Mouse (Mus musculus) forebrain, embryonic 12.5 days (tissue): ENCODE results near the gene Muc1. TPM values are rescaled to one million over a fixed set of nuclear protein-coding genes. Genes with fewer than 3 reads are reported as not detected.
A peak's percentile ranks its signal among the peaks of the same experiment; 100 is the strongest.

Experiments used
- ATAC-seq: fragments of 200-750 bp; cut with Nextera tagmentation; 2 replicates; pipeline ENCODE4 v1.8.0; 2017; ENCODE audit warnings: moderate TSS enrichment; ENCODE audit not compliant: low FRiP score
- H3K27ac ChIP-seq: fragments of 300-500 bp; sonication (generic); 2 replicates; pipeline ENCODE4 v1.5.1; 2016; ENCODE audit warnings: mild to moderate bottlenecking
- H3K27me3 ChIP-seq: fragments of 300-500 bp; sonication (generic); 2 replicates; pipeline ENCODE4 v1.6.1; 2016; ENCODE audit warnings: mild to moderate bottlenecking
- H3K36me3 ChIP-seq: fragments of 300-500 bp; sonication (generic); replicated peaks from 2 replicates; pipeline ENCODE4 v1.6.1; 2016; ENCODE audit warnings: mild to moderate bottlenecking
- H3K4me1 ChIP-seq: fragments of 300-500 bp; sonication (generic); 2 replicates; pipeline ENCODE4 v1.6.1; 2016
- H3K4me2 ChIP-seq: fragments of 300-500 bp; sonication (generic); 2 replicates; pipeline ENCODE4 v1.6.1; 2016; ENCODE audit warnings: mild to moderate bottlenecking, moderate library complexity
- H3K4me3 ChIP-seq: fragments of 300-500 bp; sonication (generic); replicated peaks from 2 replicates; pipeline ENCODE4 v1.5.1; 2016; ENCODE audit warnings: mild to moderate bottlenecking
- H3K9ac ChIP-seq: fragments of 300-500 bp; sonication (generic); 2 replicates; pipeline ENCODE4 v1.6.1; 2016; ENCODE audit warnings: mild to moderate bottlenecking
- H3K9me3 ChIP-seq: fragments of 300-500 bp; sonication (generic); 2 replicates; pipeline ENCODE4 v1.6.1; 2016
- WGBS: fragments of 180-500 bp; shearing (Covaris S2); methylation state at CpG from one replicate; pipeline ENCODE4 v1.1.7; 2016; 5-methylcytosine and 5-hydroxymethylcytosine counted together
- polyA plus RNA-seq: library from polyadenylated mRNA; unstranded; fragments of >200 nt; fragmentation: Nextera tagmentation; extraction: Ambion mirVana; gene quantifications from 2 replicates; pipeline ENCODE4 v1.2.1, GENCODE M21; 2016

The Muc1 gene
- polyA plus RNA-seq, 1 experiment from 2014 or later, result 4.7 TPM

DNA sequence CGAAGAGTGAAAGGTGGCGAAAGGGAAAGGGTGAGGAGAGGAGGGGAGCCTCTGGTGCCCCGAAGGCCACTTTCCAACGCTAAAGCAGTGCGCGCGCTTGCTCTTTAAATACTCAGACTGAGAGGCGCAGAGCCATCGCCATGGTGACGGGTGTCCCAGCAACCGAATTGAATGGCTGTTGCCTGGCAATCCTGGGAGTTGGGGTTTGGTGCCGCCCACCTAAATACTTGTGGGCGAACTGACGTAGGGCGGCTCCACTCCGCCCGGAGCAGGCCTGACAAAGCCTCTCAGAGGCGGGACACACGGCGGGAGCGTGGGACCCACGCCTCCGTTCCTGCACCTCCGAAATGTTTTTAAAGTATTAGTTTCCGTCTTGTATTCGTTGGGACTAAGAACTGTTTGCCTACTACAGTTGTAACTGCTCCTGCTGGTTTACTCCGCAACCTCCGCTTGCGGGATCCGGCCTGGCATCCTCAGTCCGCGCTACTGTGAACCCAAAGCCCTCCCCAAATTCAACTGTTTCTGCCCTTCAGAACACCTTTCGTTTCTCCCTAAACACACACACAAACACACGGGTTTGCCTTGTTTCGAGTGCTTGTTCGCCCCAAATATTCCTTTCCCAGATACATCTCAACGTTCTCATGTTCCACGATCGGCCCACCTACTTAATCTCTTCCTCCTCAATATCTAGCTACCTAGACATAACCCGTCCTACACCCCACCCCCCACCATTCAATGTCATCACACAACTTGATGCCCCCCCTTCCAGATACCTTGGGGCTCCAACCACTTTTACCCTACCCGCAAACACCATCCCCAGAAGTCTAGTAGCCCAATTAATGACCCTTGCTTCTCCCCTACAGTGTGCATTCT lies 1.3 kb upstream of the Muc1 start:
- peaks cover 61% of the 10 kb centered on the region for H3K4me1 ChIP-seq
- 1% methylated on average over 41 of the region's 41 CpGs for WGBS
- ATAC-seq, result peak; percentile 85

GRCm38 (mm10) chr3:89228180-89228549 lies 692 bp upstream of the Muc1 start:
- WGBS, result under 1% methylated on average over 20 of the region's 20 CpGs
- Histone ChIP-seq H3K4me2 (peak overlapping the region; percentile 95), H3K9ac (peak overlapping the region; percentile 92; the same call in 1 of the 2 replicates), H3K36me3 (peaks cover 24% of the 10 kb centered on the region), H3K27me3 (no peaks in the 10 kb centered on the region), H3K9me3 (no peaks in the 10 kb centered on the region), H3K27ac (peak overlapping the region; percentile 98), H3K4me1 (peaks cover 54% of the 10 kb centered on the region), H3K4me3 (peak overlapping the region; percentile 76)
- ATAC-seq, result peak; percentile 25; the same call in 1 of the 2 replicates

More for the DNA sequence above, 1.3 kb upstream of the Muc1 start:
- Histone ChIP-seq H3K9ac (peak overlapping the region; percentile 92), H3K27me3 (no peaks in the 10 kb centered on the region), H3K36me3 (peaks cover 29% of the 10 kb centered on the region), H3K4me3 (peak overlapping the region; percentile 76), H3K9me3 (no peaks in the 10 kb centered on the region), H3K4me2 (peak overlapping the region; percentile 95), H3K27ac (peak overlapping the region; percentile 98)

- Histone ChIP-seq H3K9me3 (no peaks in the 10 kb centered on the region), H3K4me1 (peaks cover 43% of the 10 kb centered on the region), H3K4me3 (no peak overlapping the region), H3K27me3 (no peaks in the 10 kb centered on the region), H3K36me3 (peaks cover 24% of the 10 kb centered on the region), H3K27ac (no peak overlapping the region), H3K4me2 (no peak overlapping the region), H3K9ac (no peak overlapping the region)
- no peak for ATAC-seq
- WGBS, result 50% methylated on average over 4 of the region's 4 CpGs
These were observed 419 bp downstream of the Muc1 start for GRCm38 (mm10) chr3:89229276-89229675.

DNA sequence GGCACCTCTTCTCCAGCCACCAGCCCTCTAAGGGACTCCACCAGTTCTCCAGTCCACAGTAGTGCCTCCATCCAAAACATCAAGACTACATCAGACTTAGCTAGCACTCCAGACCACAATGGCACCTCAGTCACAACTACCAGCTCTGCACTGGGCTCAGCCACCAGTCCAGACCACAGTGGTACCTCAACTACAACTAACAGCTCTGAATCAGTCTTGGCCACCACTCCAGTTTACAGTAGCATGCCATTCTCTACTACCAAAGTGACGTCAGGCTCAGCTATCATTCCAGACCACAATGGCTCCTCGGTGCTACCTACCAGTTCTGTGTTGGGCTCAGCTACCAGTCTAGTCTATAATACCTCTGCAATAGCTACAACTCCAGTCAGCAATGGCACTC lies 1.7 kb downstream of the Muc1 start:
- no peak overlapping the region for H3K4me2 ChIP-seq
- no peak overlapping the region for H3K4me3 ChIP-seq
- peaks cover 30% of the 10 kb centered on the region for H3K4me1 ChIP-seq
- no peak for ATAC-seq
- no peaks in the 10 kb centered on the region for H3K9me3 ChIP-seq
- H3K36me3 ChIP-seq, result peaks cover 25% of the 10 kb centered on the region
- H3K27ac ChIP-seq, result no peak overlapping the region
- no peak overlapping the region for H3K9ac ChIP-seq
- H3K27me3 ChIP-seq, result no peaks in the 10 kb centered on the region
- 95% methylated on average over 2 of the region's 2 CpGs for WGBS

DNA sequence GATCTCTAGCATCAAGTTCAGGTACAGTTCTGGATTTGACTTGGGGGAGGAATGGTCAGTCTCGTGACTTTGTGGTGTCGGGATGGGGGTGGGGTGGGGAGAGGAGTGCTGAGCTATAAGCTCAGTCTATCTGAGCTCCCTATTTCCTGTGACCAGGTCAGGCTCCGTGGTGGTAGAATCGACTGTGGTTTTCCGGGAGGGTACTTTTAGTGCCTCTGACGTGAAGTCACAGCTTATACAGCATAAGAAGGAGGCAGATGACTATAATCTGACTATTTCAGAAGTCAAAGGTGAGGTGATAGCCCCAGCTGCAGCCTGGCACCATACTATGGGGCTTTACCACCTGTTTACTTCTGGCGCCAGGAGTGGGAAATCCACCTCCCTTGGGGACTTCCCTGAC lies 2.5 kb downstream of the Muc1 start:
- WGBS, result 76% methylated on average over 7 of the region's 7 CpGs
- Histone ChIP-seq H3K4me3 (no peak overlapping the region), H3K9me3 (no peaks in the 10 kb centered on the region), H3K4me1 (peaks cover 23% of the 10 kb centered on the region), H3K36me3 (peaks cover 33% of the 10 kb centered on the region), H3K27ac (no peak overlapping the region), H3K9ac (no peak overlapping the region), H3K4me2 (no peak overlapping the region), H3K27me3 (no peaks in the 10 kb centered on the region)
- no peak for ATAC-seq

DNA sequence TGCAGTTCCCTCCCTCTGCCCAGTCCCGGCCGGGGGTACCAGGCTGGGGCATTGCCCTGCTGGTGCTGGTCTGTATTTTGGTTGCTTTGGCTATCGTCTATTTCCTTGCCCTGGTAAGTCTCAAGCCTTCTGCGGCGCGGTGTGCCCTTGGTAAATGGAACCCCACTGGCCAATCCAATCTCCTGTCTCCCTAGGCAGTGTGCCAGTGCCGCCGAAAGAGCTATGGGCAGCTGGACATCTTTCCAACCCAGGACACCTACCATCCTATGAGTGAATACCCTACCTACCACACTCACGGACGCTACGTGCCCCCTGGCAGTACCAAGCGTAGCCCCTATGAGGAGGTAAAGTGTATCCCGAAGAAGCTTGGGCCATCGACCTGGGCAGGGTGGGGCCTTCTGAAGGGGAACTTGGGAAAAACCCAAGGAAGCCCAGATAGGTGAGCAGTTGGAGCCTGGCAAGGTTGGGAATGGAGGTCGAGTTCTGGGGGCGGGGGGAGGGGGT lies 3.0 kb downstream of the Muc1 start:
- Histone ChIP-seq H3K9ac (no peak overlapping the region), H3K4me2 (no peak overlapping the region), H3K27me3 (no peaks in the 10 kb centered on the region), H3K27ac (no peak overlapping the region), H3K4me1 (peaks cover 18% of the 10 kb centered on the region), H3K9me3 (no peaks in the 10 kb centered on the region), H3K36me3 (peaks cover 38% of the 10 kb centered on the region), H3K4me3 (no peak overlapping the region)
- WGBS, result 80% methylated on average over 16 of the region's 16 CpGs
- ATAC-seq, result no peak

DNA sequence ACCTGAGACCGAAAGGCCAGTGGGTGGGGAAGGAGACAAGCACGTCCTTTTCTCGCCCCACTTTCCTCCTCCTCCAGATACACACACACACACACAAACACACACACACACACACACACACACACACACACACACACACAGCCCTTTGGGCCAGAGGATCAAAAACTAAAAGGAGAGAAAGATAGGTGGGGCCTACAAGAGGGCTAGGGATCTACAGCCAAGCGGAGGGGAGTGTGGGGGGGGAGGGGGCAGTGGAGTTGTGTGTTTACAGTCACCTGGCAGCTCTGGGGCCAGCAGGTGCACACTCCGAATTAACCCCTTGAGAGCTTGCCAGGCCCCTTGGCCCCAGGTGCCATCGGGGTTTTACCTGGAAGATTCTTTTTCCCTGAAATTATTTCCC lies 3.8 kb downstream of the Muc1 start:
- Histone ChIP-seq H3K4me2 (no peak overlapping the region), H3K9me3 (no peaks in the 10 kb centered on the region), H3K27ac (no peak overlapping the region), H3K4me3 (no peak overlapping the region), H3K4me1 (peaks cover 13% of the 10 kb centered on the region), H3K36me3 (peaks cover 46% of the 10 kb centered on the region), H3K9ac (no peak overlapping the region), H3K27me3 (no peaks in the 10 kb centered on the region)
- no peak for ATAC-seq
- 78% methylated on average over 6 of the region's 6 CpGs for WGBS

GRCm38 (mm10) chr3:89233562-89234110 lies 4.8 kb downstream of the Muc1 start:
- H3K4me3 ChIP-seq, result no peak overlapping the region
- peak overlapping the region; percentile 13; the same call in 1 of the 2 replicates for H3K27ac ChIP-seq
- no peaks in the 10 kb centered on the region for H3K27me3 ChIP-seq
- H3K9ac ChIP-seq, result no peak overlapping the region
- ATAC-seq, result no peak
- H3K36me3 ChIP-seq, result peaks cover 56% of the 10 kb centered on the region
- H3K4me2 ChIP-seq, result no peak overlapping the region
- no peaks in the 10 kb centered on the region for H3K9me3 ChIP-seq
- H3K4me1 ChIP-seq, result peaks cover 5% of the 10 kb centered on the region; the same call in 1 of the 2 replicates
- WGBS, result 90% methylated on average over 14 of the region's 14 CpGs

GRCm38 (mm10) chr3:89236516-89236915 lies 7.7 kb downstream of the Muc1 start:
- peaks cover 79% of the 10 kb centered on the region for H3K36me3 ChIP-seq
- H3K9me3 ChIP-seq, result no peaks in the 10 kb centered on the region
- no peak overlapping the region for H3K27ac ChIP-seq
- 88% methylated on average over 10 of the region's 10 CpGs for WGBS
- no peaks in the 10 kb centered on the region for H3K4me1 ChIP-seq
- H3K4me3 ChIP-seq, result no peak overlapping the region
- no peak overlapping the region for H3K4me2 ChIP-seq
- H3K9ac ChIP-seq, result no peak overlapping the region
- ATAC-seq, result no peak
- no peaks in the 10 kb centered on the region for H3K27me3 ChIP-seq

- WGBS, result 95% methylated on average over 21 of the region's 21 CpGs
- H3K27ac ChIP-seq, result no peak overlapping the region
- H3K4me2 ChIP-seq, result no peak overlapping the region
- H3K9ac ChIP-seq, result no peak overlapping the region
- peaks cover 89% of the 10 kb centered on the region for H3K36me3 ChIP-seq
- no peaks in the 10 kb centered on the region; the same call in 1 of the 2 replicates for H3K4me1 ChIP-seq
- ATAC-seq, result no peak
- H3K27me3 ChIP-seq, result no peaks in the 10 kb centered on the region
- H3K4me3 ChIP-seq, result no peak overlapping the region
- no peaks in the 10 kb centered on the region for H3K9me3 ChIP-seq
These were observed 8.8 kb downstream of the Muc1 start for GRCm38 (mm10) chr3:89237682-89238081.

DNA sequence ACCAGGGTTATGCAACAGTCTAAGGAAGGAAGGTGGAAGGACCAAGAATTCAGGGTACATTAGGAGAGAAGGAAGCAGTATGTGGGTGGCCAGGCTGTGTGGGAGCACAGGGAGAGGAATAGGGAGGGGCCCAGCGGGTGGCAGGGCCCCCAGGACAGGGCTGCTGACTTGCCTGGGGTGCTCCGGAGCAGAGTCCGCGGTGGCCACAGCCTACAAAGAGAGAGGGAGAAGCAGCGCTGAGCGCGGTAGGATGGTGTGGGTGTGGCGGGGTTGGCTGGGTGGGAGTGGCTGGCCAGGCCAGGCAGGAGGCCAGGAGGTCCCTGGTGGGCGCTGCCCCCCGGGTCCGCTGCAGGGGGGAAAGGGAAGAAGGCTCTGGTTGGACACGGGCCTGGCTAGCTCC lies 9.6 kb downstream of the Muc1 start:
- no peaks in the 10 kb centered on the region for H3K9me3 ChIP-seq
- H3K27ac ChIP-seq, result no peak overlapping the region
- no peak for ATAC-seq
- H3K9ac ChIP-seq, result no peak overlapping the region
- H3K4me3 ChIP-seq, result no peak overlapping the region
- WGBS, result 86% methylated on average over 9 of the region's 12 CpGs
- H3K4me1 ChIP-seq, result peaks cover 8% of the 10 kb centered on the region
- no peaks in the 10 kb centered on the region for H3K27me3 ChIP-seq
- H3K4me2 ChIP-seq, result no peak overlapping the region
- H3K36me3 ChIP-seq, result peaks cover 84% of the 10 kb centered on the region

- H3K9ac ChIP-seq, result no peak overlapping the region; the same call in 1 of the 2 replicates
- H3K4me1 ChIP-seq, result peaks cover 42% of the 10 kb centered on the region
- H3K4me2 ChIP-seq, result no peak overlapping the region
- no peak overlapping the region for H3K27ac ChIP-seq
- ATAC-seq, result no peak
- no peaks in the 10 kb centered on the region for H3K9me3 ChIP-seq
- H3K36me3 ChIP-seq, result peaks cover 45% of the 10 kb centered on the region
- H3K4me3 ChIP-seq, result no peak overlapping the region
- WGBS, result 73% methylated on average over 9 of the region's 9 CpGs
- H3K27me3 ChIP-seq, result no peaks in the 10 kb centered on the region
These were observed 13.6 kb downstream of the Muc1 start for GRCm38 (mm10) chr3:89242331-89242895.
